Mouse (Mus musculus): ENCODE data around the gene Lrba.

Gene Lrba

GRCm38 (mm10) chr3:86761095-86762035, 536.9 kb downstream of the Lrba start:
- no peak for DNase-seq

- DNase-seq: no peak
Observed at GRCm38 (mm10) chr3:86762036-86762415, 537.5 kb downstream of the Lrba start.

- no peak for DNase-seq
Observed at GRCm38 (mm10) chr3:86762456-86762855, 538.0 kb downstream of the Lrba start.

- DNase-seq: no peak
Observed at GRCm38 (mm10) chr3:86768553-86768952, 544.1 kb downstream of the Lrba start.

GRCm38 (mm10) chr3:86768969-86769368, 544.5 kb downstream of the Lrba start:
- DNase-seq: no peak

GRCm38 (mm10) chr3:86774566-86775443, 550.3 kb downstream of the Lrba start:
- DNase-seq: no peak

- no peak for DNase-seq
Observed at GRCm38 (mm10) chr3:86775444-86775828, 551.0 kb downstream of the Lrba start.

GRCm38 (mm10) chr3:86779704-86780103, 555.2 kb downstream of the Lrba start:
- DNase-seq: no peak

GRCm38 (mm10) chr3:86784051-86784450, 559.6 kb downstream of the Lrba start:
- DNase-seq: no peak

GRCm38 (mm10) chr3:86784930-86785329, 560.5 kb downstream of the Lrba start:
- no peak for DNase-seq

- DNase-seq: no peak
Observed at GRCm38 (mm10) chr3:86786280-86786679, 561.8 kb downstream of the Lrba start.

GRCm38 (mm10) chr3:86786845-86787351, 562.4 kb downstream of the Lrba start:
- DNase-seq: no peak

GRCm38 (mm10) chr3:86787423-86788123, 563.1 kb downstream of the Lrba start:
- no peak for DNase-seq

- no peak for DNase-seq
Observed at GRCm38 (mm10) chr3:86788711-86789110, 564.2 kb downstream of the Lrba start.

GRCm38 (mm10) chr3:86789752-86790151, 565.3 kb downstream of the Lrba start:
- no peak for DNase-seq

- no peak for DNase-seq
Observed at GRCm38 (mm10) chr3:86793264-86793663, 568.8 kb downstream of the Lrba start.

GRCm38 (mm10) chr3:86793720-86794191, 569.3 kb downstream of the Lrba start:
- DNase-seq: no peak

- DNase-seq: no peak
Observed at GRCm38 (mm10) chr3:86796716-86797115, 572.2 kb downstream of the Lrba start.

GRCm38 (mm10) chr3:86797871-86798460, 573.5 kb downstream of the Lrba start:
- DNase-seq: no peak

GRCm38 (mm10) chr3:86799041-86799440, 574.6 kb downstream of the Lrba start:
- no peak for DNase-seq

- DNase-seq: no peak
Observed at GRCm38 (mm10) chr3:86800841-86801240, 576.4 kb downstream of the Lrba start.

GRCm38 (mm10) chr3:86802825-86803224, 578.3 kb downstream of the Lrba start:
- DNase-seq: no peak
